Mouse (Mus musculus) heart, postnatal 25 days (tissue): ENCODE measurements around the gene Dennd2c. TPM values are rescaled to one million over a fixed set of nuclear protein-coding genes. Genes with fewer than 3 reads are reported as not detected.
"Not testable (repeated sequence)": the region's sequence is repeated elsewhere in the genome, so short reads cannot be mapped to it uniquely, and the experiment has no call there.

Experiments
- DNase-seq: peaks from one replicate; pipeline ENCODE4 v3.0.0; 2022; ENCODE audit warnings: low spot score
- intact Hi-C: fragments of 180-260 bp; cut with DNase I; formaldehyde crosslinking; loops from one replicate; pipeline ENCODE4 v1.15.1; 2025
- total RNA-seq, 2 experiments: library from RNA; stranded (reverse); gene quantifications; 2 replicates each; pipeline ENCODE4 v1.2.3; 2021

Gene Dennd2c
- total RNA-seq, 2 experiments from 2014 or later: 2.0 to 2.5 TPM

DNA sequence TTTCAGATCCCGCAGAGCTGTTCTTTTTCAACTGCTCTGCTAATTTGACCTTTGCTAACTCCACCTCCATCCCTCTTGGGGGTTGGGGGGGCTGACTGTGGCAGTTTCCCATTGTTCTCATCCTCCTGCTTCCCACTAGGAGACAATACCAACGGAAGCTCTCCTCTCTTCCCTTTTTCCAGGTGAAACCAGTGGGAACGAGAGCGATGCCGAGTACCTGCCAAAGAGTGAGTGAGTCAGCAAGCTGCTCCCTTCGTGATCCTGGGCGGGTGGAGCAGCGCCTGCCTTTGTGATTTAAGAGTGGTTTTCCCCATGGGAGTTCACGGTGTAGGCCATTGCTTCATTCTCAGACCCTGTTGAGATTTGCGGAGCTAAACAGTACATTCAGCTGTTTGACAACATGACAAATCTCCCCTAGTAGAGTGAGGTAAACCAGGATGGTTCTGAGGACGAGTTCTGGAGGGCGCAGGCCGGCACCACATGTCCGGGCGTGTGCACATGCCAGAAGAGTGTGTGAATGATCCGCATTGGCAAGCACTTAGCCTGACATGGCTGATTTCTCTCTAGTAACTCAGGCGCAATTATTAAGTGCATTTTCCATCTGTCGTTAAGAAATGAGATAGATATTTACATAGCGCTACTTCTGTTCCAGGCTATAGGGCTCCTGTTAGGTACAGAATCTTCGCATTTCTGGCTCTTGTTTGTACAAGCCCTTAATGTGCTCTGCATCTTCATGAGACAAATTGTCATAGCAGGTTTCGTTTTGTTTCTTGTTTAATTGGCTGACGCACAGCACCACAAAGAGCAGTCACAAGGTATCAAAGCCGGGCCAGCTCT lies 44.1 kb downstream of the Dennd2c start:
- intact Hi-C loops: loop anchor here (5.0 kb wide), 1 partner anchor 44 kb away; the partner anchor contains the start of gene Dennd2c
- DNase-seq: no peak

DNA sequence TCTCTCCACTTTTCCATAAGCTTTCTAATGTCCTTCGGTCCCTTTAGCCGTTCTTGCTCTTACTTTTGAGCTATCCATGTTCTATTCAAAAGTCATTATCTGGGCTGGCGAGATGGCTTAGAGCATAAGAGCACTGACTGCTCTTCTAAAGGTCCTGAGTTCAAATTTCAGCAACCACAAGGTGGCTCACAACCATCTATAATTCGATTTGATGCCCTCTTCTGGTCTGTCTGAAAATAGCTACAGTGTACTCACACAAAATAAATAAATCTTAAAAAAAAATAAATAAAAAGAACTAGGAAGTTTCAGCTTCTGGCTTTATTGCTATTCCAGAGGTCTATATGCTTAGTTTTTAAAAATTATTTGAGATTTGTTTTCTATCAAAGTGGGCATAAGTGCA lies 45.4 kb downstream of the Dennd2c start:
- intact Hi-C loops: loop anchor here (5.0 kb wide), 1 partner anchor 45 kb away; the partner anchor contains the start of gene Dennd2c
- DNase-seq: no peak

DNA sequence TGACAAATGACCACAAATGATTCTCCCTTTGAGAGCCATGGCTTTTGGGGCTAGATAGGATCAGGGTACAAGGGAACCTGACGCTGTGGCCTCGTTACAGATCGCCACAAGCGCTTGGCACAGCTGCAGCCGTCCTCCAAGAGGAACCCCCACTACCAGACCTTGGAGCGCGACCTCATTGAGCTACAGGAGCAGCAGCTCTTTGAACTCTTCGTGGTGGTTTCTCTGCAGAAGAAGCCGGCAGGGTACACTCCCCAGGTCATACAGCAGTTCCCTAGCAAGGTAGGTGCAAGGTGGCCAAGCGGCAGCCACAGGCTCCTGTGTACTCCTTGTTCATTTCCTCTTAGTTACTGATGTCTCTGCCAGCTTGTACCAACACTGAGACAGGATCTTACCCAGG lies 46.5 kb downstream of the Dennd2c start:
- no peak for DNase-seq
- intact Hi-C loops: loop anchor here (5.0 kb wide), 1 partner anchor 47 kb away; the partner anchor contains the start of gene Dennd2c

- intact Hi-C loops: no loop called here
- no peak for DNase-seq
These were observed 51.4 kb downstream of the Dennd2c start for GRCm38 (mm10) chr3:103153761-103154160.

DNA sequence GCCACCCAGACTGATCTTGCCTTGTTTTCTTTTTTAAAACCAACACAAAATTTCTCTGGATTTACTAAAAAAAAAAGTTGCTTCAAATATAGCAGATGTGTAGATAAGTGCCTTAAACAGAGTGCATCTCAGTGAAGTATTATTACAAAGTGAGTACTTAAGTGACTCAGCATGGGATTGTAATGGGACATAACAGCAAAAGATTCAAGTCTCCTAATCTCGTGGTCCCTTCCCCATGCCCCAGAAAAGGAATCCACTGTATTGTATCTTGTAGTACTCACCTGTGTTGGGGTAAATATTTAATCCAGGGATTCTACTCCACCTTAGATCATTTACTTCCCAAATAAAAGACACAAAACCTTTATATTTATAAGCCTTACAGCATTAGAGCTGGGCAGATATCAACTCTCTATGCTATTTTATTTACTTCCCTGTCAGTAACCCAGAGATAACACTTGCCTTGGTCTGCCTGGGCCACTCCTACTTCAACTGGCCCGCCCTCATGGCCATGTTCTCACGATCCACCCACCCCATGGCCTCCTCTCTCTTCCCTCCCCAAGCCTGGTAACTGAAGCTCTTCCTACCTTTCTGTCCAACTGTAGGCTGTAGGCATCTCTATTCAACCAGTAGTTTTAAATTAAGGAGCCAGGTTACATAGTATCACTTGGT lies 57.0 kb downstream of the Dennd2c start:
- intact Hi-C loops: no loop called here
- no peak for DNase-seq

- peak; percentile 16 for DNase-seq
- intact Hi-C loops: loop anchor here (2.0 to 5.0 kb wide), 3 partner anchors 67 to 452 kb away; partner anchors contain the start of genes Dennd2c and Nras
These were observed 67.4 kb downstream of the Dennd2c start for GRCm38 (mm10) chr3:103169771-103170170.

GRCm38 (mm10) chr3:103171505-103172267 lies 69.3 kb downstream of the Dennd2c start, which contains the start of gene Bcas2:
Bcas2 (plus strand) TSS chr3:103171655.
- intact Hi-C loops: loop anchor here (2.0 kb wide), 2 partner anchors 69 to 113 kb away; partner anchors contain the start of genes Dennd2c and Nras

GRCm38 (mm10) chr3:103172615-103173014 lies 70.2 kb downstream of the Dennd2c start:
- DNase-seq: no peak
- intact Hi-C loops: no loop called here

More at GRCm38 (mm10) chr3:103171505-103172267, 69.3 kb downstream of the Dennd2c start, which contains the start of gene Bcas2:
- peak; percentile 92 for DNase-seq

DNA sequence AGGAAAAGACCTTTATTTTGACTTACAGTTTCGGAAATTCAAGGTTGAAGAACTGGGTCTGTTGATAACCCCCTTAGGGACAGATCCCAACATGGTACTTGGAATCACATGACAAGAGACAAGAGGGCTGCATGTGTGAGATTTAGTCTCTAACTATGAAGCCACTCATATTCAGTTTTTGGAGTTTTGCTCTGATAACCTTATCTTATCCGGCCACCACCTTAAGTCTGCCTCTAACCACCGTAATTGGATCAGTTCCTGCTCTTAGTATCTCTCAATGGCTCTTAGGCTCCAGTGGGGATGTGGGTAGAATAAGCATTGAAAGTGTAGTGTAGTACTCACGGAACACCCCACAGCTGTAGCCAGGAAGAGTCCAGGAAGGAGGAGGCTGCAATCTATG lies 74.3 kb downstream of the Dennd2c start:
- DNase-seq: no peak
- intact Hi-C loops: no loop called here

- intact Hi-C loops: no loop called here
- DNase-seq: no peak
These were observed 77.1 kb downstream of the Dennd2c start for GRCm38 (mm10) chr3:103179527-103179926.

- DNase-seq: no peak
- intact Hi-C loops: loop anchor here (5.0 kb wide), 1 partner anchor 191 kb away; no protein-coding TSS in a partner anchor
These were observed 78.8 kb downstream of the Dennd2c start for GRCm38 (mm10) chr3:103181171-103181570.

DNA sequence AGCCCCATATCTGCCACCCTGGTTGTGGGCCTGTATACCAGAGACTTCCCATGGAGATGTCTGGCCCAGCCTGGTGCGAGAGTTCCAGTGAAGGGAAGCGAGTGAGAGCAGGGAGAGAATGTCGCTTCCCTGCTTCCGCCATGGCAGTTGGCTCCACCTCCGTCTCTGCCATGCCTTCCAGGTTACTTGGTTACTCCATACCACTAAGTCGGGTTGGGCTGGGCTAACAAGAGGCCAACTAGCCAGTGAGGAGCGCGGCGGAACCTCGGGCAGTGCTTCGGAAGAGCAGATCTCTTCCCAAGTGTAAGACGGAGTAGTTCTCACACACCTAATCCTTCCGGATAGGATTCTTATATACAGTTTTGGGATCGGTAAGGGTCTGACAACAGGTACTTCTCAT lies 80.4 kb downstream of the Dennd2c start:
- intact Hi-C loops: loop anchor here (5.0 kb wide), 1 partner anchor 189 kb away; no protein-coding TSS in a partner anchor

DNA sequence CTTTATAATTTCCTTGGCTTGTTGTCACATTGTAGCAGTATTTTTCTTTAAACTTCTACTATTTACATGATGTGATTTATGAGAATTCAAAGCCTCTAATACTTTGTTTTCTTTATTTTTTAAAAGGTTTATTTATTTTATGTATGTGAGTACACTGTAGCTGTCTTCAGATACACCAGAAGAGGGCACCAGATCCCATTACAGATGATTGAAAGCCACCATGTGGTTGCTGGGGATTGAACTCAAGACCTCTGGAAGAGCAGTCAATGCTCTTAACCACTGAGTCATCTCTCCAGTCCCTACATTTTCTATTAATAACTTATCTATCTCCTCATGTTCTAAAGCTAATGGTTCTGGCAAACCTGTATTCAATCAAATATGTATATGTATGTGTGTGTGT lies 82.1 kb downstream of the Dennd2c start:
- intact Hi-C loops: loop anchor here (5.0 kb wide), 1 partner anchor 188 kb away; no protein-coding TSS in a partner anchor
- not testable (repeated sequence) for DNase-seq

More for the DNA sequence above, 80.4 kb downstream of the Dennd2c start:
- no peak for DNase-seq

DNA sequence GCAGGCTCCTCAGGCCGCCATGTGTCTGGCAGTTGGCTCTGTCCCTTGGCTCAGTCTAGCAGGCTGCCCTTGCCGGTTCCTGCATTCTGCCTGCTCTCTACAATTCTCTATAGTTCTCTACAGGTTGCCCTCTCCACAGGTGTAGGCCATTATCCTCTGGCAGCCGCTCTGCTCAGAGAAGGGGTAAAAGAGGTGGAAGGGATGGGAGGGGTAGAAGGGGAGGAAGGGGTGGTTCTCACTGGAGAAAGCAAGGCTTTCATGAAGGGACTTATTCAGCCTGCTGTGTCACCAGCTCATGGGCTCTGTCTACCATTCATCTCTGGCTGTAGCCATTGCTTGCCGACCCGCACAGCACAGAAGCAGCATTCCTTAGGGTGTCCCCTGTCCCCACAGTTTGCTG lies 86.0 kb downstream of the Dennd2c start:
- no peak for DNase-seq
- intact Hi-C loops: no loop called here

- DNase-seq: no peak
- intact Hi-C loops: no loop called here
These were observed 86.5 kb downstream of the Dennd2c start for GRCm38 (mm10) chr3:103188856-103189255.

DNA sequence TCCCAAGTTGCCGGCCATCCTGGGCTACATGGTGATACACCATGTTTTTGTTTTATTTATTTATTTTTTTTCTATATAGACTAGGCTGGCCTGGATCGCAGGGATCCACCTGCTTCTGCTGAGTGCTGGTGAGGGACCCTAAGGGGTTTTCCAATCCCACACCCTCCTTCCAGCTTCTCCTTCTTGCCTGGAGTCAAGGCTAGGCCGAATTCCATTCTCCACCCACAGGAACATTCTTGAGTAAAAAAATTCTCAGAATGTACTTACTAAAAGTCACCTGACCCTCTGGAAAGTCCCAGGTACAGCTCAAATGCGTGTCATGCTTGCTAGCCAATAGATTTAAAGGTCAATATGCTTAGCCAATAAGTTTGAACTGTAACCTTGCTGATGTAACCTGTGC lies 89.8 kb downstream of the Dennd2c start:
- intact Hi-C loops: no loop called here
- DNase-seq: no peak

GRCm38 (mm10) chr3:103193186-103193585 lies 90.8 kb downstream of the Dennd2c start:
- DNase-seq: no peak
- intact Hi-C loops: no loop called here

GRCm38 (mm10) chr3:103196320-103196823 lies 94.0 kb downstream of the Dennd2c start:
- no peak for DNase-seq
- intact Hi-C loops: no loop called here

- intact Hi-C loops: no loop called here
These were observed 97.0 kb downstream of the Dennd2c start for GRCm38 (mm10) chr3:103199386-103199785.

More at GRCm38 (mm10) chr3:103199386-103199785, 97.0 kb downstream of the Dennd2c start:
- DNase-seq: no peak
